Mouse (Mus musculus) heart, embryonic 15.5 days (tissue): Measurements from ENCODE around the gene Lrrc1. TPM values are rescaled to one million over a fixed set of nuclear protein-coding genes. Genes with fewer than 3 reads are reported as not detected.

Experiments
- ATAC-seq: fragments of 200-750 bp; cut with Nextera tagmentation; replicated peaks from 2 replicates; pipeline ENCODE4 v1.8.0; 2017; ENCODE audit warnings: low read depth, moderate TSS enrichment; ENCODE audit not compliant: insufficient number of reproducible peaks, insufficient read depth, low FRiP score
- H3K27ac ChIP-seq: fragments of 300-500 bp; sonication (generic); 2 replicates; pipeline ENCODE4 v1.5.1; 2015; ENCODE audit warnings: mild to moderate bottlenecking, inconsistent platforms
- H3K27me3 ChIP-seq: fragments of 300-500 bp; sonication (generic); 2 replicates; pipeline ENCODE4 v1.6.1; 2015; ENCODE audit warnings: inconsistent platforms
- H3K36me3 ChIP-seq: fragments of 300-500 bp; sonication (generic); 2 replicates; pipeline ENCODE4 v1.6.1; 2015; ENCODE audit warnings: mild to moderate bottlenecking, inconsistent platforms
- H3K4me1 ChIP-seq: fragments of 300-500 bp; sonication (generic); replicated peaks from 2 replicates; pipeline ENCODE4 v1.6.1; 2015; ENCODE audit warnings: inconsistent platforms
- H3K4me2 ChIP-seq: fragments of 300-500 bp; sonication (generic); 2 replicates; pipeline ENCODE4 v1.6.1; 2015; ENCODE audit warnings: inconsistent platforms, mild to moderate bottlenecking, moderate library complexity
- H3K4me3 ChIP-seq: fragments of 300-500 bp; sonication (generic); 2 replicates; pipeline ENCODE4 v1.5.1; 2015; ENCODE audit warnings: mild to moderate bottlenecking, inconsistent platforms
- H3K9ac ChIP-seq: fragments of 300-500 bp; sonication (generic); 2 replicates; pipeline ENCODE4 v1.6.1; 2015; ENCODE audit warnings: mild to moderate bottlenecking, inconsistent platforms
- H3K9me3 ChIP-seq: fragments of 300-500 bp; sonication (generic); replicated peaks from 2 replicates; pipeline ENCODE4 v1.6.1; 2016; ENCODE audit warnings: inconsistent platforms
- WGBS: fragments of 180-500 bp; shearing (Covaris S2); methylation state at CpG from one replicate; pipeline ENCODE4 v1.1.7; 2015; ENCODE audit warnings: mixed read lengths; 5-methylcytosine and 5-hydroxymethylcytosine counted together
- polyA plus RNA-seq: library from polyadenylated mRNA; unstranded; fragments of >200 nt; fragmentation: Nextera tagmentation; extraction: Ambion mirVana; gene quantifications from 2 replicates; pipeline ENCODE4 v1.2.1, GENCODE M21; 2015

Gene Lrrc1
- polyA plus RNA-seq, 1 experiment from 2014 or later = 18.6 TPM

DNA sequence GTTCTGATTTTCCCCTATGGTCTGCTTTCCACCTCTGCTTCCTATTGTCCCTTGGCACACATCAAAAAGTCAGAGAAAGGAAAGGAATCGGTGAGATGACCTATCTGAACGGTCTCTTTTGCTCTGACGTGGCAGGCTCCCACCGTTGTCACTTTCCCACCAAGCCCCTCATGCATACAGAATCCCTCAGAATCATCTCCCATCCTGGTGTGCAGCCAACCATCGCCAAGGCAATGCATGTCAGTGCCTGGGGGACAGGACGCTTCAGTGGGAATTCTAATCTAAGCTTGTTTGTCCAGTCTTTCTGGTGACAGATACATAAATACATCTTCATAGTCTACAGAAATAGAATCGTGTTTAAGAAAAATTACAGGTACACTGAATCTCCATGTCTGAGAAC is 64.7 kb downstream of the Lrrc1 start:
- H3K4me1 ChIP-seq = peaks cover 53% of the 10 kb centered on the region
- H3K4me3 ChIP-seq = no peak overlapping the region
- ATAC-seq = no peak
- H3K27ac ChIP-seq = no peak overlapping the region
- no peak overlapping the region for H3K4me2 ChIP-seq
- no peaks in the 10 kb centered on the region for H3K9me3 ChIP-seq
- WGBS = 79% methylated on average over 7 of the region's 7 CpGs
- no peaks in the 10 kb centered on the region for H3K27me3 ChIP-seq
- H3K9ac ChIP-seq = no peak overlapping the region
- no peaks in the 10 kb centered on the region for H3K36me3 ChIP-seq

DNA sequence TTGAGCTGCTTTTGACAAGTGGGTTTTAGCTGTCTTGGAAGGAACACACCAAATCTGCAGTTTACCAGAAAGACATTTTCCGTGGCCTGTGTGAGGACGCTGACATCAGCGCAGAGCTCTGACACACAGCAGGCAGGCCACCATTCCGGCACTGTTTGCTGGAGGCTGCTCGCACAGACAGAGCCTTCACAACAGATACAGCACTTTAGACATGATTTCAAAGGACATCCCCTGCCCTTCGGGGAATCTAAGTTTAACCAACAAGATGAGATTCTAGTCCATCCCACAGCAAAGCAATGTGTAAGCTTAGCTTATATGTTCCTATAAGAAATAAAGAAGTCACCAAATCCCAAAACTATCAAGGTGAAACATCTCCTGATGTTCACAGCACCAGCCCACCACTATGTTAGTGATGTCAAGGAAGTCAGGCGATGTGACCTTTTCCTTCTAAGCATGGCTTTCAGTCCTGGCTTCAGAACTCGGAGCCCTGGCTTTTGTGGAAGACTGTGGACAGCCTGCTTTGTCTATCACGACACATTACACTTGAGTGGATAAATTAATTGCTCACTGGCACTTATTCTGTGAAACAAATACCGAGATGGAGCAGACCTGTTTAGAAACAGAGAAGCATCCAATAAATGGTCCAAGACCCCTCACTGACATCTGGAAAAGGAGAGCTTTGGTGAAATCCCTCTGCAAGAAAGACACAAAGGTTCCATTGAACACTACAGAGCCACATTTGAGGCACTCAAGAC is 66.3 kb downstream of the Lrrc1 start:
- H3K27me3 ChIP-seq = no peaks in the 10 kb centered on the region
- H3K9ac ChIP-seq = no peak overlapping the region
- no peak for ATAC-seq
- peaks cover 53% of the 10 kb centered on the region for H3K4me1 ChIP-seq
- no peak overlapping the region for H3K4me3 ChIP-seq
- no peak overlapping the region for H3K4me2 ChIP-seq
- H3K9me3 ChIP-seq = no peaks in the 10 kb centered on the region
- no peaks in the 10 kb centered on the region for H3K36me3 ChIP-seq
- H3K27ac ChIP-seq = no peak overlapping the region
- 58% methylated on average over 10 of the region's 10 CpGs for WGBS

GRCm38 (mm10) chr9:77474535-77474934 is 70.1 kb downstream of the Lrrc1 start:
- no peak for ATAC-seq
- no peaks in the 10 kb centered on the region for H3K36me3 ChIP-seq
- no peaks in the 10 kb centered on the region for H3K27me3 ChIP-seq
- no peak overlapping the region for H3K4me3 ChIP-seq
- WGBS = 96% methylated on average over 4 of the region's 4 CpGs
- peaks cover 38% of the 10 kb centered on the region for H3K4me1 ChIP-seq
- H3K27ac ChIP-seq = no peak overlapping the region
- H3K9ac ChIP-seq = no peak overlapping the region
- no peaks in the 10 kb centered on the region for H3K9me3 ChIP-seq
- H3K4me2 ChIP-seq = no peak overlapping the region

DNA sequence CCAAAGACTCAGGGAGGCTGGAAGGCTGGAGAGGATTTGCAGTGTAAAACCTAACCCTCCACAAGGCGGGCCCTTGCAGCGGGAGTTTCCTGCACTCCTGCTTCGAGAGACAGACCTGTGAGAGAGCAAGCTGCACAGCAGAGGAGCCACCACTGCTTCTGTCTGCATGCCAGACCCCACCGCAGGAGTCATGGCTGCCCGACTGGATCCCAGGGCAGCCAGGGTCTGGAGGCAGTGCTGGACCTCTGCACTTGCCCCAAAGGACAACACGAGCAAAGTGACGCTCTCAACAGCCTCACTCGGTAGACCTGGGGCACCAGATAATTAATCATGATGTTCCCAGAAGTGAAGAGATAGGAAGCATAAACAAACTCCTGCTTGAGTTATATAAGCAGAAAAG is 72.1 kb downstream of the Lrrc1 start:
- H3K27me3 ChIP-seq = no peaks in the 10 kb centered on the region
- WGBS = 44% methylated on average over 8 of the region's 8 CpGs
- H3K9me3 ChIP-seq = no peaks in the 10 kb centered on the region
- 0 out of 2 replicates have a peak, but pooled peaks cover 4% of the 10 kb centered on the region for H3K36me3 ChIP-seq
- no peak overlapping the region for H3K4me3 ChIP-seq
- H3K4me2 ChIP-seq = no peak overlapping the region
- H3K27ac ChIP-seq = no peak overlapping the region
- no peak for ATAC-seq
- H3K9ac ChIP-seq = no peak overlapping the region
- peaks cover 27% of the 10 kb centered on the region for H3K4me1 ChIP-seq

DNA sequence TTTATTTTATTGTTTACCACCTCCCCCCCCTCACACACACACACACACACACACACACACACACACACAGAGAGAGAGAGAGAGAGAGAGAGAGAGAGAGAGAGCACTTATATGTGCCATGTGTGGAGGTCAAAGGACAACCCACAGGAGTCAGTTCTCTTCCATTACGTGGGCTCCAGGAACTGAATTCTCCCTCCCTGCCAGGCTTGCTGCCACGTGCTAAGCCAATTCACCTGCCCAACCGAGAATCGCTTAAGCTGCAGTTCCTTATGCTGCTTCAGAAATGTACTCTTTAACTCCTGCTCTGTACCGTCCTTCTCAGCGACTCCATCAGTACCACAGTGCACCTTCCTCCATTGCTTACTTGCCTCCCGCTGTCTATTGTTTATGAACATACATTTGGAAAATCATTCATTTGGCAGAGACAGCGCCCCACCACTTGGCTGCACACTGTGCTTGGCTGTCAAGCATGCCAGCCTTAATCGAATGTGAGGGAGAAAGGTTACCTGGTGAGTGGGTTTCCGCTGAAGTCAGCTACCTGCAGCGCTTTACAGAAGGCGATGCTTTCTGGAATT is 72.9 kb downstream of the Lrrc1 start:
- no peak for ATAC-seq
- Histone ChIP-seq H3K4me1 (peaks cover 23% of the 10 kb centered on the region), H3K9me3 (no peaks in the 10 kb centered on the region), H3K27me3 (no peaks in the 10 kb centered on the region), H3K36me3 (0 out of 2 replicates have a peak, but pooled peaks cover 4% of the 10 kb centered on the region), H3K4me2 (no peak overlapping the region), H3K27ac (no peak overlapping the region), H3K4me3 (no peak overlapping the region), H3K9ac (no peak overlapping the region)
- 89% methylated on average over 12 of the region's 12 CpGs for WGBS

- 44% methylated on average over 20 of the region's 20 CpGs for WGBS
Observed at GRCm38 (mm10) chr9:77469791-77470607, 74.7 kb downstream of the Lrrc1 start.

GRCm38 (mm10) chr9:77466926-77467325 is 77.7 kb downstream of the Lrrc1 start:
- Histone ChIP-seq H3K9me3 (no peaks in the 10 kb centered on the region), H3K36me3 (0 out of 2 replicates have a peak, but pooled peaks cover 4% of the 10 kb centered on the region), H3K27me3 (no peaks in the 10 kb centered on the region), H3K4me2 (no peak overlapping the region), H3K4me3 (no peak overlapping the region), H3K9ac (no peak overlapping the region), H3K27ac (0 out of 2 replicates have a peak overlapping the region, but pooled peaks have one; percentile 31), H3K4me1 (peaks cover 43% of the 10 kb centered on the region)
- 49% methylated on average over 5 of the region's 5 CpGs for WGBS
- no peak for ATAC-seq

More at GRCm38 (mm10) chr9:77469791-77470607, 74.7 kb downstream of the Lrrc1 start:
- Histone ChIP-seq H3K4me2 (peak overlapping the region; percentile 24; the same call in 1 of the 2 replicates), H3K27ac (peak overlapping the region; percentile 56), H3K36me3 (0 out of 2 replicates have a peak, but pooled peaks cover 4% of the 10 kb centered on the region), H3K9ac (0 out of 2 replicates have a peak overlapping the region, but pooled peaks have one; percentile 5), H3K9me3 (no peaks in the 10 kb centered on the region), H3K27me3 (no peaks in the 10 kb centered on the region), H3K4me1 (peaks cover 37% of the 10 kb centered on the region), H3K4me3 (no peak overlapping the region)
- ATAC-seq = peak; percentile 67

GRCm38 (mm10) chr9:77465401-77465800 is 79.3 kb downstream of the Lrrc1 start:
- H3K4me2 ChIP-seq = no peak overlapping the region
- peak overlapping the region; percentile 93 for H3K27ac ChIP-seq
- H3K27me3 ChIP-seq = no peaks in the 10 kb centered on the region
- H3K9ac ChIP-seq = no peak overlapping the region
- 0 out of 2 replicates have a peak, but pooled peaks have one; percentile 24 for ATAC-seq
- no peaks in the 10 kb centered on the region for H3K9me3 ChIP-seq
- WGBS = 33% methylated on average over 11 of the region's 11 CpGs
- 0 out of 2 replicates have a peak, but pooled peaks cover 4% of the 10 kb centered on the region for H3K36me3 ChIP-seq
- peaks cover 50% of the 10 kb centered on the region for H3K4me1 ChIP-seq
- H3K4me3 ChIP-seq = no peak overlapping the region

GRCm38 (mm10) chr9:77463861-77464260 is 80.8 kb downstream of the Lrrc1 start:
- Histone ChIP-seq H3K4me1 (peaks cover 42% of the 10 kb centered on the region), H3K4me3 (no peak overlapping the region), H3K27ac (peak overlapping the region; percentile 93), H3K4me2 (no peak overlapping the region), H3K36me3 (0 out of 2 replicates have a peak, but pooled peaks cover 4% of the 10 kb centered on the region), H3K9ac (no peak overlapping the region), H3K9me3 (no peaks in the 10 kb centered on the region), H3K27me3 (no peaks in the 10 kb centered on the region)
- ATAC-seq = peak; percentile 90
- 46% methylated on average over 7 of the region's 7 CpGs for WGBS

DNA sequence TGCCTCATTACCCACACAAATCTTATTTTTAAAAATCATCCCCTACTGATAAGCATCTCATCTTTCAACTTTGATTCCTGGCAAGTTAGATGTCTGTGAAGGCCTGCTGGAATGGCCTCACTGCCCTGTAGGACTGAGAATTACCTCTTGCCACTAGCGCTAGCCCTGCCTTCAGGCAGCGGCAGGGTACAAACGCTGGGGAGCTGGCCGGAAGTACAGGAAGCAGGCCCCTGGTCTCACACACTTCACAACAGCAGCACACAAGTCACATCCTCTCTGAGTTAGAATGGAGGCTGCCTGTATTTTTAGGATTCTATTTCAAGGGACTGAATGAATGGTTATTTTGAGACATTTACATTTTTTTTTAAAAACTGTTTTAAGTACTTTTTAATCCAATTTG is 81.5 kb downstream of the Lrrc1 start:
- Histone ChIP-seq H3K4me3 (no peak overlapping the region), H3K27ac (peak overlapping the region; percentile 77), H3K9ac (no peak overlapping the region), H3K4me2 (no peak overlapping the region), H3K4me1 (peaks cover 48% of the 10 kb centered on the region), H3K36me3 (0 out of 2 replicates have a peak, but pooled peaks cover 2% of the 10 kb centered on the region), H3K27me3 (no peaks in the 10 kb centered on the region), H3K9me3 (no peaks in the 10 kb centered on the region)
- no peak for ATAC-seq
- 25% methylated on average over 4 of the region's 4 CpGs for WGBS

DNA sequence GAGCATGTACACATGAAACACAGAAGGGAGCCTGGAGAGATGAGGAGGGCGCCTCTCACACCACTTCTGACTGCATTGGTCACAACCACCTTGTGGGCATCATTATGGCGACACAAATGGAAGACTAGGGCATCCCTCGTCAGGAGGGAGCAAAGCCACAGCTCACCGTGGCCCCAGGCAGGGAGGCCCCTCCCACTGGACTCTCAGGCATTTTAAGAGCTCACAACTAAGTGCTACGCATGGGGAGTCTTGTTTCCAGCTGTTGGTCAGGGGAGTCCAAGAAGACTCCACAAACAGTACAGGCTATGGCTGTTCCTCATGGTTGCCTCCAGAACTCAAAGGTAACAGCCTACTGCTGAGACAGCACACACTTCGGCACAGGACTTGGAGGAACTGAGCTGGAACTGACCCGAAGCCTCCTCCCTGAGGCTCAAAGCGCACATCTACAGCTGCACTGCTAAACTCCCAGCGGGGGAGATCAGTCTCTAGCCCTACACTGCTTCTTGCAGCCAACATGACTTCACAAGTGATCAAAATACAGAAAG is 83.2 kb downstream of the Lrrc1 start:
- H3K9ac ChIP-seq = no peak overlapping the region
- H3K27ac ChIP-seq = peak overlapping the region; percentile 61
- H3K4me1 ChIP-seq = peaks cover 42% of the 10 kb centered on the region
- no peak overlapping the region for H3K4me3 ChIP-seq
- WGBS = 67% methylated on average over 9 of the region's 9 CpGs
- H3K9me3 ChIP-seq = no peaks in the 10 kb centered on the region
- no peak overlapping the region for H3K4me2 ChIP-seq
- no peak for ATAC-seq
- H3K36me3 ChIP-seq = 0 out of 2 replicates have a peak, but pooled peaks cover 7% of the 10 kb centered on the region
- no peaks in the 10 kb centered on the region for H3K27me3 ChIP-seq
